Mouse (Mus musculus) layer of hippocampus, postnatal 14 days (tissue): ENCODE results near the gene Slc17a2. TPM values are rescaled to one million over a fixed set of nuclear protein-coding genes. Genes with fewer than 3 reads are reported as not detected.

Experiments used
- DNase-seq, 2 experiments: peaks; one replicate each; pipeline ENCODE4 v3.0.0; 2021 to 2022; ENCODE audit warnings: low spot score in 2 of 2, mixed read lengths in 1 of 2
- total RNA-seq, 2 experiments: library from RNA; stranded (reverse); gene quantifications; 2 replicates each; pipeline ENCODE4 v1.2.3; 2021

The Slc17a2 gene
- total RNA-seq, 2 experiments from 2014 or later: 0.10 to 0.18 TPM

- DNase-seq: no peak
Observed at GRCm38 (mm10) chr13:23779025-23779424, 27.8 kb upstream of the Slc17a2 start.

GRCm38 (mm10) chr13:23792520-23792919, 14.3 kb upstream of the Slc17a2 start:
- peak; percentile 10 to 69 for DNase-seq

GRCm38 (mm10) chr13:23799405-23799804, 7.4 kb upstream of the Slc17a2 start:
- no peak for DNase-seq

GRCm38 (mm10) chr13:23804532-23804931, 2.3 kb upstream of the Slc17a2 start:
- DNase-seq: no peak

GRCm38 (mm10) chr13:23816148-23816547, 9.4 kb downstream of the Slc17a2 start:
- no peak for DNase-seq

GRCm38 (mm10) chr13:23820179-23820940, 13.6 kb downstream of the Slc17a2 start:
- no peak for DNase-seq

- no peak for DNase-seq
Observed at GRCm38 (mm10) chr13:23822213-23822612, 15.4 kb downstream of the Slc17a2 start.

GRCm38 (mm10) chr13:23826606-23827005, 19.8 kb downstream of the Slc17a2 start:
- no peak for DNase-seq

- peak; percentile 10 to 22 for DNase-seq
Observed at GRCm38 (mm10) chr13:23833053-23833452, 26.3 kb downstream of the Slc17a2 start.

- DNase-seq: no peak
Observed at GRCm38 (mm10) chr13:23834836-23835235, 28.0 kb downstream of the Slc17a2 start.

- DNase-seq: no peak
Observed at GRCm38 (mm10) chr13:23836630-23837029, 29.8 kb downstream of the Slc17a2 start.

- DNase-seq: no peak
Observed at GRCm38 (mm10) chr13:23839308-23839707, 32.5 kb downstream of the Slc17a2 start, which contains the start of gene Slc17a3. Gene Slc17a3, plus strand, starts transcription at chr13:23839434.

- DNase-seq: no peak
Observed at GRCm38 (mm10) chr13:23845851-23846250, 39.1 kb downstream of the Slc17a2 start.

GRCm38 (mm10) chr13:23849299-23849698, 42.5 kb downstream of the Slc17a2 start:
- no peak for DNase-seq

GRCm38 (mm10) chr13:23856401-23856800, 49.6 kb downstream of the Slc17a2 start:
- no peak for DNase-seq

GRCm38 (mm10) chr13:23861815-23862214, 55.0 kb downstream of the Slc17a2 start:
- no peak for DNase-seq

GRCm38 (mm10) chr13:23864711-23865110, 57.9 kb downstream of the Slc17a2 start:
- DNase-seq: no peak

GRCm38 (mm10) chr13:23866086-23866710, 59.4 kb downstream of the Slc17a2 start:
- DNase-seq: no peak

- DNase-seq: no peak
Observed at GRCm38 (mm10) chr13:23867000-23867399, 60.2 kb downstream of the Slc17a2 start.

GRCm38 (mm10) chr13:23867405-23867804, 60.6 kb downstream of the Slc17a2 start, which contains the start of gene Slc17a1:
Gene Slc17a1, plus strand, starts transcription at chr13:23867750.
- no peak for DNase-seq

- DNase-seq: no peak
Observed at GRCm38 (mm10) chr13:23868790-23869533, 62.2 kb downstream of the Slc17a2 start.

GRCm38 (mm10) chr13:23869996-23870395, 63.2 kb downstream of the Slc17a2 start:
- no peak for DNase-seq
